Mouse (Mus musculus) testis, adult 2 months (tissue): Measurements from ENCODE around the gene Cic.

Experiments
- CTCF ChIP-seq: fragments of 200-500 bp; IDR thresholded peaks from 2 replicates; pipeline ENCODE4 v1.5.1; 2012; ENCODE audit warnings: low read depth, mild to moderate bottlenecking, inconsistent platforms, low read length, moderate library complexity; ENCODE audit not compliant: control insufficient read depth, insufficient read depth, insufficient replicate concordance
- POLR2A ChIP-seq: fragments of 200-500 bp; IDR thresholded peaks from 2 replicates; pipeline ENCODE4 v1.6.1; 2012; ENCODE audit warnings: low read depth, mild to moderate bottlenecking, inconsistent platforms, low read length, moderate library complexity; ENCODE audit not compliant: control insufficient read depth

DNA sequence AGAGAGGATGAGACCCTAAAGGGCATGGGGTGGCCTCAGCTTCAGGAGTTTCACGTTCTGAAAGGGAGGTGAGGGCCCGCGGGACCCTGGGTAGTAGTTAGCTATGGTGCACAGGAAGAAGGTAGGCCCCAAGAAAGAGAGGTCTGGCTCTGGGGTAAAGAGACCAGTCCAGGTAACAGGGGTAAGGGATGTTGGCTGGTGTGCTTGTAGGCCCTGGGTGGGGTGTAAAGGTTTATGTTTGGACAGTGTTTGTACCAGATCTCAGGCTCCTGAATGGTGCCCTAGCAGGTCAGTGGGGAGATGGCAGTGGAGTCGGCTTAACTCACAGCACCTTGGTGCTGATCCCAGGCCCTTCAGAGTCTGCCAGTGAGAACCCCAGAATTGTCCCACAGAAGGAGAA, 1.5 kb downstream of the Cic start:
- no peak for TF ChIP-seq POLR2A
- no peak for TF ChIP-seq CTCF
